Mouse (Mus musculus) CH12.LX (cell line): ENCODE measurements around the gene Rrnad1.

Source experiments
- BHLHE40 ChIP-seq: IDR thresholded peaks from 2 replicates; pipeline ENCODE4 v1.6.1; 2011; ENCODE audit warnings: mild to moderate bottlenecking, low read depth, low read length, improper control_type of control experiment
- CHD2 ChIP-seq: IDR thresholded peaks from 2 replicates; pipeline ENCODE4 v1.6.1; 2011; ENCODE audit warnings: low read length, improper control_type of control experiment
- CTCF ChIP-seq, 2 experiments: IDR thresholded peaks in 1 of 2; conservative IDR thresholded peaks in 1 of 2; 2 replicates each; pipeline ENCODE4 v1.5.1; 2011 to 2012; ENCODE audit warnings: low read depth in 2 of 2, low read length in 2 of 2, improper control_type of control experiment in 1 of 2, inconsistent platforms in 1 of 2, mild to moderate bottlenecking in 1 of 2, moderate library complexity in 1 of 2
- E2F4 ChIP-seq: IDR thresholded peaks from 2 replicates; pipeline ENCODE4 v1.6.1; 2011; ENCODE audit warnings: low read depth, low read length, improper control_type of control experiment; ENCODE audit not compliant: insufficient replicate concordance
- EP300 ChIP-seq: IDR thresholded peaks from 2 replicates; pipeline ENCODE4 v1.6.1; 2011; ENCODE audit warnings: low read length, improper control_type of control experiment
- ETS1 ChIP-seq: conservative IDR thresholded peaks from 2 replicates; pipeline ENCODE4 v1.6.1; 2012; ENCODE audit warnings: low read depth, mild to moderate bottlenecking, inconsistent platforms, low read length, improper control_type of control experiment, moderate library complexity
- KAT2A ChIP-seq: IDR thresholded peaks from 2 replicates; pipeline ENCODE4 v1.6.1; 2012; ENCODE audit warnings: low read length, improper control_type of control experiment, inconsistent platforms; ENCODE audit not compliant: insufficient replicate concordance
- POLR2A ChIP-seq: IDR thresholded peaks from 2 replicates; pipeline ENCODE4 v1.6.1; 2011; ENCODE audit warnings: low read depth, mild to moderate bottlenecking, improper control_type of control experiment, low read length
- RCOR1 ChIP-seq: conservative IDR thresholded peaks from 2 replicates; pipeline ENCODE4 v1.6.1; 2012; ENCODE audit warnings: low read depth, mild to moderate bottlenecking, inconsistent platforms, low read length, improper control_type of control experiment
- SMC3 ChIP-seq: IDR thresholded peaks from 2 replicates; pipeline ENCODE4 v1.6.1; 2011; ENCODE audit warnings: low read depth, low read length, improper control_type of control experiment
- TCF12 ChIP-seq: IDR thresholded peaks from 2 replicates; pipeline ENCODE4 v1.6.1; 2014; ENCODE audit warnings: low read depth, mild to moderate bottlenecking, inconsistent platforms, low read length, improper control_type of control experiment
- USF1 ChIP-seq: IDR thresholded peaks from 2 replicates; pipeline ENCODE4 v1.6.1; 2014; ENCODE audit warnings: low read depth, mild to moderate bottlenecking, inconsistent platforms, low read length, improper control_type of control experiment
- ZC3H11A ChIP-seq: IDR thresholded peaks from 2 replicates; pipeline ENCODE4 v1.6.1; 2012; ENCODE audit warnings: low read depth, mild to moderate bottlenecking, inconsistent platforms, low read length, improper control_type of control experiment
- ZMIZ1 ChIP-seq: IDR thresholded peaks from 2 replicates; pipeline ENCODE4 v1.6.1; 2012; ENCODE audit warnings: low read depth, mild to moderate bottlenecking, inconsistent platforms, low read length, improper control_type of control experiment

GRCm38 (mm10) chr3:87972203-87972664 lies 41.7 kb upstream of the Rrnad1 start:
- TF ChIP-seq ZMIZ1 (no peak), EP300 (no peak), CHD2 (no peak), SMC3 (no peak), RCOR1 (no peak), POLR2A (no peak), ETS1 (no peak), CTCF (conservative IDR thresholded peaks at IDR 0.05 in 1 of 2, IDR thresholded peaks at IDR 0.05 in 1 of 2; ENCODE audit: low read depth in 2 of 2, low read length in 2 of 2) (no peak), BHLHE40 (no peak), TCF12 (no peak), USF1 (no peak), E2F4 (no peak), KAT2A (no peak), ZC3H11A (no peak)
